Mouse (Mus musculus) kidney, postnatal 36 days (tissue): Measurements from ENCODE around the gene Appl1.
"Not testable (repeated sequence)": the region's sequence is repeated elsewhere in the genome, so short reads cannot be mapped to it uniquely, and the experiment has no call there.

Source experiments
- DNase-seq, 2 experiments: peaks; one replicate each; pipeline ENCODE4 v3.0.0; 2021 to 2022; ENCODE audit warnings: mixed read lengths in 2 of 2

Appl1 gene

DNA sequence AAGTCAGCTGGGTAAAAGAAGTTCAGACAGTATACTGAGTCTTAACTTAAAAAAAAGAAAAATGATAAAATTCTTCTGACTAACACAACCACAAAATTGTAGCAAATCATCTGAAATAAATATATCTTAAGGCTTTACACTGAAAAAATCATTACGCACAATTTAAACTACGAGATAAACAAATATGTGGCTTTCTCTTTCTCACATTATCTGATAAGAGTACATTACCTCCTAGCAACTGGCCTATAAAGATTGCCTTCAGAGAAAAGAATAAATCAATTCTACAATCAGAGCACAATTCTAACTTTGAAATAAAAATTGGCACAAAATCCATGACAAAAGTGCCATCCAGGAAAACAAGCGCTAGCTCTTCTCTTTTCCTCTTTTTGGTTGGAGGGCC, 1.9 kb downstream of the Appl1 start:
- DNase-seq = no peak

- no peak for DNase-seq
These were observed 10.5 kb downstream of the Appl1 start for GRCm38 (mm10) chr14:26960518-26960917.

GRCm38 (mm10) chr14:26956139-26956538, 14.9 kb downstream of the Appl1 start:
- DNase-seq = not testable (repeated sequence)

GRCm38 (mm10) chr14:26935558-26935957, 35.5 kb downstream of the Appl1 start:
- no peak for DNase-seq

DNA sequence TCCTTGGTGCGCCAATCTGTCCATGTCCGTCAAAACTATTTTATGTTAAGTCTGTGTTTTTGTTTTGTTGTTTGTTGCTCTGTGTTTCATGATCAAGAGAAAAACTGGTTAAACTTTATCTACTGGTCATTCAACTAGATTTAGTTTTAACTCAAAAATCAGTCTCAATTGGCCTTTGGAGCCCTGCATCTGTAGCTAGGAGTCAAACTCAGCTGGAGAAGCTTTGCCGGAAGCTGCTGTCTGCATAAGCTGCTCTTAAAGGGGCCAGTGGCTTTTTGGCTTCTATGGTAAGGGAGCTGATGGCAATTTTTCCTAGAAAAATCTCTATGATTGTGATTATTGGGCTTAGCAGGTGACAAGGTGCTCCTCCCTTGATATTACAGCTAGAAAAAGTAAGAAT, 36.1 kb downstream of the Appl1 start:
- peak; percentile 48 to 71 for DNase-seq

- no peak for DNase-seq
These were observed 47.2 kb downstream of the Appl1 start for GRCm38 (mm10) chr14:26923702-26924421.

- no peak for DNase-seq
These were observed 51.7 kb downstream of the Appl1 start for GRCm38 (mm10) chr14:26919310-26919709.

DNA sequence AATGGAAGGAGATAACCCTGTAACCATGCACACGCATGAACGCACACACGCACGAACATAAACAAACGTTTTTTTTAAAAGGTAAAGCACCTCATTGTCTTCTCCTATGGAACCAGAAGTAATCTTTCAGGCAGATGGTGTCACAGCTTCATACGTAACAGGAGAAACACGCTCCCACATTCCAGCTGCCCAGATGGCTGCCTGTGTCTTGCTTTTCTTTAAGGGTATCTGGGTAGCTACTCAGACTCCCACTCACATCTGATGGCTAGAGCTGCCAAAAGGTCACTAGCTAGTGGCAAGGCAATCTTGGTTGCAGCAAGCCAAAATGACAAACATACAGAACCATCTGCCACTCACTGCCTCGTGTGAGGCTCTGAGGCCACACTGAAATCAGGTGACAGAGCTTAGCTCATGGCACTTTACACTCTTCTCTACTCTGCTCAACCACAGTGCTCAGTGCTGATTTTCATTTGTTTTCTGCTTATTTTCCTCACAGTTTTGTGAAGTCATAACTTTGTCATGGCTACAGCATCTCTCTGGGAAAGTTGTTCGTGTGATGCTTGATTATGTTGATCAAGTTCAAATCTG, 57.3 kb downstream of the Appl1 start:
- no peak for DNase-seq

DNA sequence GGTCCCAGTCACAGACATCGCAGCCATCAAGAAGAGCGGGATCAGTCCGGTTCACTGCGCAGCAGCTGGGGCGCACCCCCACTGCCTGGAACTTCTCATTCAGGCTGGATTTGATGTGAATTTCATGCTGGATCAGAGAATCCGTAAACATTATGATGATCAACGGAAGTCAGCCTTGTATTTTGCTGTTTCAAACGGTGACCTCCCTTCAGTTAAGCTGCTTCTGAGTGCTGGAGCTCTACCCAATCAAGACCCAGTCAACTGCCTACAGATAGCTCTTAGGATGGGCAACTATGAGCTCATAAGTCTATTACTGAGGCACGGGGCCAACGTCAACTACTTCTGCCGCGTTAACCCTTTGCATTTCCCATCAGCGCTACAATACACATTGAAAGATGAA, 59.2 kb downstream of the Appl1 start:
- no peak for DNase-seq

- DNase-seq = peak; percentile 52 to 61
These were observed 59.8 kb downstream of the Appl1 start for GRCm38 (mm10) chr14:26911201-26911600.

- DNase-seq = not testable (repeated sequence)
These were observed 60.6 kb downstream of the Appl1 start for GRCm38 (mm10) chr14:26910461-26910860.

DNA sequence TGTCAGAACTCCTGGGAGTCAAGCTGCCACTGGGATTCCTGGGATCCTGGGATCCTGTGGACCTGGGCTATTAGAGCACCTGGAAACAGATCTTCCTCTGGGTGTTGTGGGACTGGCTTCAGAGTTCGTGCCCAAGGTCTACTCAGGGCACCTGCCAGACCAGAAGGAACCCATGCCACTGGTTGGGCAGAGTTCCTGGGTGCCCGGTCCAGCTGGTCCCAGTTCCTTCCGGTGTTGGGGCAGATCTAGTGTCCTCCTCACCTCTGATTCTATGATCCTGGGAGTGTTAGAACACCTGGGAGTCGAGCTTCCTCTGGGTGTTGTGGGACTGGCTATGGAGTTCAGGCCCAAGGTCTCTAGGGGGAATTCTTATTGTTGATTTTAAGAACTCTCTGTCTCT, 63.6 kb downstream of the Appl1 start:
- no peak for DNase-seq

- no peak for DNase-seq
These were observed 70.1 kb downstream of the Appl1 start for GRCm38 (mm10) chr14:26900893-26901292.

DNA sequence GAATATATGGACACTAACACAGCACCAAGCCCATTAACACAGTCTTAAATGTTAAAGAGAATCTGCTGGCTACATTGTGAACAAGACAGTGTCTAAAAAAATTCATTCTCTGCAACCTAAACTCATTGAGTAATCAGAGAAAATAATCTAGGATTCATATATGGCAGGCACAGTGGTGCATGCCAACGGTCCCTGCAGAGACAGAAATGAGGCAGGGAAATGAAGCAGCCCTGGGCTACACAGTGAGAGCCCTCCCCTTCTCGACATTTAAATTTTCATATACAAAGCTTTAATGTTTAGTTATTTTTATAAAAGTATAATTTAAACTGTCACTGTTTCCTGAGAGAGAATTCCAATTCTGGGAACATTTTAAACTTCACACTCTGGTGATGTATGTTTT, 71.5 kb downstream of the Appl1 start:
- no peak for DNase-seq

GRCm38 (mm10) chr14:26894392-26894791, 76.6 kb downstream of the Appl1 start, which contains the start of gene Asb14:
Gene Asb14 (plus strand): TSS chr14:26894557.
- DNase-seq = no peak

DNA sequence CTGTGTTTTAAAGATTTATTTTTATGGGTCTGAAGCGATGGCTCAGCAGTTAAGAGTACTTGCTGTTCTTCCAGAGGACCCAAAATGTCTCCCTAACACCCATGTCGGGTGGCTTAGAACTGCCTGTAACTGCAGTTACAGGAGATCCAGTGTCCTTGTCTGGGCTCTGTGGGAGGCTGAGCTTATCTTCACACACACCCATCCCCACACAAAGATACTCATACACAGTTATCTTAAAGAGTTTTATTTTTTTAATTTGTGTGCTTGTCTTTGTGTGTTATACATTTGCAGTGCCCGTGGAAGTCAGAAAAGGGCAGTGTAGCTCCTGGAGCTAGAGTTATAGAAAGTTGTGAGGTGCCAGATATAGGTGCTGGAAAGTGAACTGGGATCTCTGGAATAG, 80.3 kb downstream of the Appl1 start:
- no peak for DNase-seq

DNA sequence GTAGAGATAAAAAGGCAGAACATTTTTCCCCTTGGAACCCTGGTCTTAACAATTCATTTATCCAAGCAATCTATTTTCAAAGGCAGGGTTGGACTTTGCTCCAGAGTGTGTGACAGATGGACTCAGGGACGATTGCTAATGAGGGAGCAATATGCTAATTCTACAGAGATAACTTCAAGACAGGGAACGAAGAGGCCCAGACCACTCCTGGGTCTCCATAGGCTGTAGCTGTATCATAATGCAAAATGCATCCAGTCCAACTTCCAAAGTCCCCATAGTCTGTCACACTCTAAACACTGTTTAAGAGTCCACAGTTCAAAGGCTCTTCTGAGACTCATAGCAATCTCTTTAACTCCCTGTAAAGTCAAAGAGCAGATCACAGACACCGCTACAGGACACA, 83.8 kb downstream of the Appl1 start:
- peak in 1 of 2 experiments; percentile 3 for DNase-seq

DNA sequence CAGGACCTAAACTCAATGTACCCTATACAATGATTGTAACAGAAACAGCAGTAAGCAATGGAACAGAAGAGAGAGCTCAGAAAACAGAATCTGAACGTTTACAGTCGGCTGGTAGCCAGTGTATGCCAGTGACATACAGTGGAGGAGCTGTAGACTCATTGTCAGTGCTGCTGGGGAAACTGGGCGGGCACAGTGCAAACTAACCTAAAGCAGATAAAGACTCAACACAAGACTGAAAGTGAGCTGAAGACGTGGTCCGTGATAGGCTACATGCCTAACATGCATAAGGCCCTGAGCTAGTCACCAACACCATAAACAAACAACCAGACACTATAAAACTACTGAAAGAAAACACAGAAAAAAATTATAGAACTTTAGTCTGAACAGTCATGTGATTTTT, 89.3 kb downstream of the Appl1 start:
- no peak for DNase-seq

GRCm38 (mm10) chr14:26879976-26880375, 91.1 kb downstream of the Appl1 start:
- no peak for DNase-seq

DNA sequence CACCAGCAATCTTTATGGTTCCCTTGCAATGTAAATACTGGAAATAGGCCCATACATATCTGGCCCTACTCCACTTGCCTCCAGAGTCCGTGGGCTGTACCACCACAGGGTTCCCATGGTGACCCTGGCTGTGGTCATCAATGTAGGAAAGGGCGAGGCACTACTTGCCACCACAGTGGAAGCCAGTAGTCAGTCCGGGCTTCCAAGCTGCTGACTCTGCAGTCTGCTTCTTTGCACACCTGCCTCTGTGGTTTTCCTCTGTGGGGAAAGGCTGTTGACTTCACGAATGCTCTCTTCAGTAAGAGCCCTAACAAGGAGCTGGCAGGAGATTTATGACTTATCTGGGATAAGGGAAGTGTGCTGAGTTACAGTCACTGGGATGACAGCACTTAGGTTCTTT, 92.3 kb downstream of the Appl1 start:
- DNase-seq = no peak
